ENCODE assay signal across 8 mouse cellular contexts in the genomic region with DNA sequence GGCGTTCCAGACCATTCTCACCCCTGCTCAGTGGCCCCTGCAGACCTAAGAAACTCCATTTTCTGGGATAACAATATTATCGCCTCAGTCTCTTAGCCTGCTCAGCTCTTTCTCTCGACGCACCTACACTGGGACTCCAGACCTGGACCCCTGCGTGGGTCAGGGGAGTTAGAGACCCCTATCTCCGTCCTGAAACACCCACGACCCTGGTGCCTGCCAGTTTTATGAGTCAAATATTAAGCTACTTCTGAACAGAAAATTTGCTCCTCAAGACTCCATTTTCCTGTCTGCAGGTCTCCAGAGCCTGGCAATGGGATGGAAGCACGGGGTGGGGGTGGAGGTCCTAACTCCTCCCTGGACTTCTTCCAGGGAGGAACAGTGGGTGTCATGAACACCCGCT. TPM values are rescaled to one million over a fixed set of nuclear protein-coding genes. Genes with fewer than 3 reads are reported as not detected.
A peak's percentile ranks its signal among the peaks of the same experiment; 100 is the strongest.
DNase-seq lines count a peak whose midpoint lies in the region; ATAC-seq and TF ChIP-seq lines count a peak whose summit lies in the region.

No protein-coding gene starts in this region.

- H3K9me3 ChIP-seq in kidney, postnatal 0 days (replicated peaks; ENCODE audit: low read length) = no peaks in the 10 kb centered on the region
- no peaks in the 10 kb centered on the region for H3K9me3 ChIP-seq in embryonic facial prominence, embryonic 11.5 days (replicated peaks; ENCODE audit: control insufficient read depth, low read length)
- H3K9me3 ChIP-seq in hindbrain, postnatal 0 days (ENCODE audit: low read length) = no peaks in the 10 kb centered on the region
- no peaks in the 10 kb centered on the region for H3K9me3 ChIP-seq in midbrain, postnatal 0 days (ENCODE audit: low read length)

- peak overlapping the region; percentile 45 for H3K4me3 ChIP-seq in kidney, postnatal 0 days (replicated peaks; ENCODE audit: low read depth, low read length)
- H3K4me3 ChIP-seq in embryonic facial prominence, embryonic 11.5 days (ENCODE audit: low read depth, low read length) = peak overlapping the region; percentile 59; the same call in 1 of the 2 replicates
- peak overlapping the region; percentile 55 for H3K4me3 ChIP-seq in hindbrain, postnatal 0 days (ENCODE audit: low read length)
- peak overlapping the region; percentile 43 for H3K4me3 ChIP-seq in midbrain, postnatal 0 days (ENCODE audit: low read depth, low read length)

- H3K27ac ChIP-seq in kidney, postnatal 0 days = no peak overlapping the region
- no peak overlapping the region for H3K27ac ChIP-seq in embryonic facial prominence, embryonic 11.5 days (replicated peaks; ENCODE audit: low read depth, low read length)
- H3K27ac ChIP-seq in hindbrain, postnatal 0 days = peak overlapping the region; percentile 91; the same call in 1 of the 2 replicates
- H3K27ac ChIP-seq in midbrain, postnatal 0 days (ENCODE audit: low read depth, low read length) = peak overlapping the region; percentile 92

- H3K27me3 ChIP-seq in kidney, postnatal 0 days (ENCODE audit: insufficient read depth, low read length) = peaks cover 63% of the 10 kb centered on the region
- H3K27me3 ChIP-seq in embryonic facial prominence, embryonic 11.5 days (ENCODE audit: control insufficient read depth, insufficient read depth, low read length) = peaks cover 65% of the 10 kb centered on the region
- H3K27me3 ChIP-seq in hindbrain, postnatal 0 days (ENCODE audit: insufficient read depth, low read length) = 0 out of 2 replicates have a peak, but pooled peaks cover 18% of the 10 kb centered on the region
- peaks cover 11% of the 10 kb centered on the region for H3K27me3 ChIP-seq in midbrain, postnatal 0 days (ENCODE audit: insufficient read depth, low read length)

- no peak for DNase-seq in kidney, postnatal 0 days (ENCODE audit: low spot score)
- no peak for DNase-seq in kidney, adult 9 months
- DNase-seq in embryonic facial prominence, embryonic 11.5 days (ENCODE audit: low spot score) = no peak
- DNase-seq in hindbrain, postnatal 0 days (ENCODE audit: low spot score) = no peak
- no peak for DNase-seq in midbrain, postnatal 0 days (ENCODE audit: low spot score)
- DNase-seq in gastrocnemius, postnatal 36 days = no peak
- DNase-seq in lung, postnatal 25 days (ENCODE audit: low spot score) = no peak

- WGBS in kidney, postnatal 0 days = 4% methylated on average over 9 of the region's 9 CpGs
- 2% methylated on average over 9 of the region's 9 CpGs for WGBS in embryonic facial prominence, embryonic 11.5 days
- WGBS in hindbrain, postnatal 0 days = 6% methylated on average over 9 of the region's 9 CpGs
- 4% methylated on average over 9 of the region's 9 CpGs for WGBS in midbrain, postnatal 0 days

- intact Hi-C loops in gastrocnemius, postnatal 36 days (cut with DNase I) = no loop called here

- H3K4me2 ChIP-seq in kidney, postnatal 0 days (ENCODE audit: low read length) = peak overlapping the region; percentile 93
- H3K4me2 ChIP-seq in embryonic facial prominence, embryonic 11.5 days (ENCODE audit: low read depth, low read length) = peak overlapping the region; percentile 99
- H3K4me2 ChIP-seq in hindbrain, postnatal 0 days (ENCODE audit: low read depth, low read length) = peak overlapping the region; percentile 98
- H3K4me2 ChIP-seq in midbrain, postnatal 0 days (ENCODE audit: low read depth, low read length, poor library complexity, severe bottlenecking) = peak overlapping the region; percentile 98

- peak overlapping the region; percentile 80; the same call in 1 of the 2 replicates for H3K9ac ChIP-seq in kidney, postnatal 0 days (ENCODE audit: low read depth, low read length)
- peak overlapping the region; percentile 98 for H3K9ac ChIP-seq in embryonic facial prominence, embryonic 11.5 days (replicated peaks; ENCODE audit: low read length)
- H3K9ac ChIP-seq in hindbrain, postnatal 0 days (replicated peaks; ENCODE audit: low read length) = peak overlapping the region; percentile 86
- peak overlapping the region; percentile 81 for H3K9ac ChIP-seq in midbrain, postnatal 0 days (replicated peaks; ENCODE audit: low read length, poor library complexity, severe bottlenecking)

- no peak for TF ChIP-seq CTCF in kidney, postnatal 0 days (IDR thresholded peaks at IDR 0.05; ENCODE audit: low read depth)
- TF ChIP-seq CTCF in hindbrain, postnatal 0 days (IDR thresholded peaks at IDR 0.05; ENCODE audit: low read depth) = no peak
- no peak for TF ChIP-seq CTCF in midbrain, postnatal 0 days (IDR thresholded peaks at IDR 0.05)

- H3K4me1 ChIP-seq in kidney, postnatal 0 days (replicated peaks; ENCODE audit: insufficient read depth, low read length) = peaks cover 35% of the 10 kb centered on the region
- H3K4me1 ChIP-seq in embryonic facial prominence, embryonic 11.5 days (ENCODE audit: control insufficient read depth, insufficient read depth, low read length) = peaks cover 12% of the 10 kb centered on the region
- peaks cover 39% of the 10 kb centered on the region for H3K4me1 ChIP-seq in hindbrain, postnatal 0 days (ENCODE audit: insufficient read depth, low read length)
- H3K4me1 ChIP-seq in midbrain, postnatal 0 days (ENCODE audit: insufficient read depth, low read length) = peaks cover 41% of the 10 kb centered on the region

- H3K36me3 ChIP-seq in kidney, postnatal 0 days (ENCODE audit: insufficient read depth, low read length) = no peaks in the 10 kb centered on the region
- no peaks in the 10 kb centered on the region for H3K36me3 ChIP-seq in embryonic facial prominence, embryonic 11.5 days (replicated peaks; ENCODE audit: control insufficient read depth, insufficient read depth, low read depth, low read length)
- H3K36me3 ChIP-seq in hindbrain, postnatal 0 days (ENCODE audit: insufficient read depth, low read length) = no peaks in the 10 kb centered on the region
- H3K36me3 ChIP-seq in midbrain, postnatal 0 days (ENCODE audit: insufficient read depth, low read length) = no peaks in the 10 kb centered on the region

- no peak for ATAC-seq in kidney, postnatal 0 days (replicated peaks; ENCODE audit: low FRiP score, low read depth)
- ATAC-seq in embryonic facial prominence, embryonic 11.5 days (replicated peaks; ENCODE audit: insufficient number of reproducible peaks, low FRiP score, low TSS enrichment, low read depth) = no peak
- no peak for ATAC-seq in hindbrain, postnatal 0 days
- no peak for ATAC-seq in midbrain, postnatal 0 days (ENCODE audit: low FRiP score)
- no peak for ATAC-seq in megakaryocyte-erythroid progenitor cell, adult 5-6 weeks (replicated peaks; ENCODE audit: low FRiP score, low TSS enrichment, poor library complexity, severe bottlenecking)

RNA-seq across cellular contexts. Expression of gene Cbx8, which starts 16.5 kb away (rescaled TPM):
- polyA plus RNA-seq in kidney, postnatal 0 days (2015; fragmentation: Nextera tagmentation; extraction: Ambion mirVana) = 6.1 and 7.7 TPM in 2 replicates
- polyA plus RNA-seq in embryonic facial prominence, embryonic 11.5 days (2014; fragmentation: Nextera tagmentation; extraction: Ambion mirVana) = 10.3 and 12.2 TPM in 2 replicates
- total RNA-seq in hindbrain, postnatal 0 days (2014; rRNA removed) = 10.0 and 11.4 TPM in 2 replicates
- 6.5 and 7.6 TPM in 2 replicates for polyA plus RNA-seq in hindbrain, postnatal 0 days (2015; fragmentation: Nextera tagmentation; extraction: Ambion mirVana)
- total RNA-seq in midbrain, postnatal 0 days (2014; rRNA removed) = 14.9 and 15.5 TPM in 2 replicates
- 6.8 and 7.6 TPM in 2 replicates for polyA plus RNA-seq in midbrain, postnatal 0 days (2015; fragmentation: Nextera tagmentation; extraction: Ambion mirVana)
- total RNA-seq in megakaryocyte-erythroid progenitor cell, adult 5-6 weeks (2014; fragmentation: Nextera tagmentation) = 1.3 and 2.2 TPM in 2 replicates
- 0.70 and 1.2 TPM in 2 replicates for total RNA-seq in megakaryocyte-erythroid progenitor cell, adult 5-6 weeks (2017)
- 1 to 10 TPM; 1.5 to 1.9 TPM for total RNA-seq in gastrocnemius, postnatal 36 days (2021)

RNA-seq across cellular contexts. Expression of gene Cbx4, which starts 28.7 kb away (rescaled TPM):
- 8.0 and 9.7 TPM in 2 replicates for polyA plus RNA-seq in kidney, postnatal 0 days (2015; fragmentation: Nextera tagmentation; extraction: Ambion mirVana)
- polyA plus RNA-seq in embryonic facial prominence, embryonic 11.5 days (2014; fragmentation: Nextera tagmentation; extraction: Ambion mirVana) = 4.4 and 4.8 TPM in 2 replicates
- 33.6 and 41.3 TPM in 2 replicates for total RNA-seq in hindbrain, postnatal 0 days (2014; rRNA removed)
- polyA plus RNA-seq in hindbrain, postnatal 0 days (2015; fragmentation: Nextera tagmentation; extraction: Ambion mirVana) = 22.4 and 23.7 TPM in 2 replicates
- 48.6 and 53.4 TPM in 2 replicates for total RNA-seq in midbrain, postnatal 0 days (2014; rRNA removed)
- 30.5 TPM in 2 replicates for polyA plus RNA-seq in midbrain, postnatal 0 days (2015; fragmentation: Nextera tagmentation; extraction: Ambion mirVana)
- 5.2 and 5.4 TPM in 2 replicates for total RNA-seq in megakaryocyte-erythroid progenitor cell, adult 5-6 weeks (2014; fragmentation: Nextera tagmentation)
- 3.9 and 11.6 TPM in 2 replicates for total RNA-seq in megakaryocyte-erythroid progenitor cell, adult 5-6 weeks (2017)
- total RNA-seq in gastrocnemius, postnatal 36 days (2021) = 1 to 10 TPM; 1.6 to 3.0 TPM

RNA-seq across cellular contexts. Expression of gene Cbx2, which starts 34.5 kb away (rescaled TPM):
- polyA plus RNA-seq in kidney, postnatal 0 days (2015; fragmentation: Nextera tagmentation; extraction: Ambion mirVana) = 16.7 and 18.4 TPM in 2 replicates
- polyA plus RNA-seq in embryonic facial prominence, embryonic 11.5 days (2014; fragmentation: Nextera tagmentation; extraction: Ambion mirVana) = 87.1 and 91.8 TPM in 2 replicates
- 14.6 and 18.9 TPM in 2 replicates for total RNA-seq in hindbrain, postnatal 0 days (2014; rRNA removed)
- 7.0 and 7.4 TPM in 2 replicates for polyA plus RNA-seq in hindbrain, postnatal 0 days (2015; fragmentation: Nextera tagmentation; extraction: Ambion mirVana)
- 9.6 and 10.6 TPM in 2 replicates for total RNA-seq in midbrain, postnatal 0 days (2014; rRNA removed)
- 5.6 and 6.7 TPM in 2 replicates for polyA plus RNA-seq in midbrain, postnatal 0 days (2015; fragmentation: Nextera tagmentation; extraction: Ambion mirVana)
- total RNA-seq in megakaryocyte-erythroid progenitor cell, adult 5-6 weeks (2014; fragmentation: Nextera tagmentation) = 9.7 and 10.4 TPM in 2 replicates
- total RNA-seq in megakaryocyte-erythroid progenitor cell, adult 5-6 weeks (2017) = 6.2 and 6.4 TPM in 2 replicates
- 1 to 10 TPM in 1 of 2 experiments, under 1 TPM in 1; 0.79 to 1.1 TPM for total RNA-seq in gastrocnemius, postnatal 36 days (2021)

Comparison
In these comparisons a context has a peak if more than half of its experiments do, and no peak if none do; other contexts are left out.
1. H3K27ac ChIP-seq: peak in hindbrain, postnatal 0 days (single experiment) and midbrain, postnatal 0 days (single experiment); none in kidney, postnatal 0 days (single experiment) and embryonic facial prominence, embryonic 11.5 days (single experiment).
2. Peak in every context shown above with its lines, with median percentiles within 50 percentile points of each other: H3K4me2 ChIP-seq, H3K4me3 ChIP-seq and H3K9ac ChIP-seq.